Mouse (Mus musculus) lung, embryonic 14.5 days (tissue): ENCODE measurements at regions not wholly inside any gene's neighbourhood (a gene's known extent, or its start where the extent isn't known, plus 50 kb on each side); places are given as distances from the start of the nearest gene placed in this dataset.

ENCODE experiments used
- ATAC-seq: fragments of 200-750 bp; cut with Nextera tagmentation; 2 replicates; pipeline ENCODE4 v1.8.0; 2017; ENCODE audit warnings: mild to moderate bottlenecking, moderate TSS enrichment, moderate library complexity; ENCODE audit not compliant: insufficient read depth
- DNase-seq: peaks from one replicate; pipeline ENCODE4 v3.0.0-alpha.2; 2015
- H3K27ac ChIP-seq: fragments of 300-500 bp; sonication (generic); 2 replicates; pipeline ENCODE4 v1.5.1; 2014; ENCODE audit warnings: low read depth, mild to moderate bottlenecking, moderate library complexity
- H3K27me3 ChIP-seq: fragments of 300-500 bp; sonication (generic); 2 replicates; pipeline ENCODE4 v1.6.1; 2014; ENCODE audit warnings: low read length, control low read depth; ENCODE audit not compliant: insufficient read depth
- H3K36me3 ChIP-seq: fragments of 300-500 bp; sonication (generic); 2 replicates; pipeline ENCODE4 v1.6.1; 2014; ENCODE audit warnings: control low read depth; ENCODE audit not compliant: insufficient read depth
- H3K4me1 ChIP-seq: fragments of 300-500 bp; sonication (generic); 2 replicates; pipeline ENCODE4 v1.6.1; 2014; ENCODE audit warnings: antibody characterized with exemption, control low read depth; ENCODE audit not compliant: insufficient read depth
- H3K4me2 ChIP-seq: fragments of 300-500 bp; sonication (generic); 2 replicates; pipeline ENCODE4 v1.6.1; 2014; ENCODE audit warnings: mild to moderate bottlenecking
- H3K4me3 ChIP-seq: fragments of 300-500 bp; sonication (generic); 2 replicates; pipeline ENCODE4 v1.5.1; 2014; ENCODE audit warnings: low read depth, low read length
- H3K9ac ChIP-seq: fragments of 300-500 bp; sonication (generic); 2 replicates; pipeline ENCODE4 v1.6.1; 2014
- H3K9me3 ChIP-seq: fragments of 300-500 bp; sonication (generic); 2 replicates; pipeline ENCODE4 v1.6.1; 2016; ENCODE audit warnings: low read depth, low read length, control low read depth
- CTCF ChIP-seq: IDR thresholded peaks from 2 replicates; pipeline ENCODE4 v1.5.1; 2016; ENCODE audit warnings: antibody characterized with exemption, low read depth
- WGBS: fragments of 180-500 bp; shearing (Covaris S2); extraction: QIAGEN DNeasy Blood & Tissue Kit; methylation state at CpG from one replicate; pipeline ENCODE4 v1.1.7; 2014; 5-methylcytosine and 5-hydroxymethylcytosine counted together

DNA sequence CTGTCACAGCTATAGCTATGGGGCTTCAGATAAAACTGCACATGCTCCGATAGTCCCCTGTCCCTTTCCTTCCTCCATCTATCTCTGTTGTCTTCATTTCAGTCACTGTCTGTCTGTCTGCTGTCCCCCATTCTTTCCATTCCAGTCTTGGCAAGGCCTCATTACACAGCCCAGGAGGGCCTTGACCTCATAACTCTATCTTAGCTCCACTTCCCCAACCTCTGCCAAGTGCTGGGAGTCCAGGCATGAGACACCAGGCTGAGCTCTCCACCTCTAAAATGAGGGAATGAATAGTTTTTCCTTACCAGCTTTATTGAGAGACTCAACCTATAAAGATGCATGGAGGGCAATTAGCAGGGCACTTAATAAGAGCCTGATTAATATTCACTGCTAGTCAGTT is 76.0 kb upstream of the Frmd4a start:
- Histone ChIP-seq H3K36me3 (no peaks in the 10 kb centered on the region), H3K4me3 (no peak overlapping the region), H3K4me2 (no peak overlapping the region), H3K27ac (no peak overlapping the region), H3K9me3 (no peaks in the 10 kb centered on the region), H3K27me3 (no peaks in the 10 kb centered on the region), H3K9ac (no peak overlapping the region), H3K4me1 (no peaks in the 10 kb centered on the region)
- no peak for ATAC-seq
- no peak for TF ChIP-seq CTCF
- whole genome bisulfite sequencing = 80% methylated on average over 1 of the region's 1 CpGs
- no peak for DNase-seq

DNA sequence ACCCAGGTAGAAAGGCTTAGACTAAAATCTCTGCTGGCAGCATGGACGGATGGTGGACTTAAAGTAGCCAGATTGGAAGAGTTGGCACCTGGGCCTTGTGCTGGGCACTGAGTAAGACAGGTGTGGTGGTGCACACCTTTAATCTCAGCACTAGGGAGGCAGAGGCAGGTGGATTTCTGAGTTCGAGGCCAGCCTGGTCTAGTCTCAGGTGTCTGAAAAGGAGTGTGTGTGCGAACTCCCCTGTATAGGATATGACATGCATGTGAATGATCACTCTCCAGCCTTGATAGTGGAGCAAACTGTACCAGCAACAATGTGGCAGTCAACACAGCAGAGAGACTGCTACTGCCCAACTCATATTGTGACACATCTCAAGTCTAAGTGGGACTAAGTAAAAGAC is 70.1 kb upstream of the Frmd4a start:
- no peaks in the 10 kb centered on the region for H3K27me3 ChIP-seq
- DNase-seq (no peak), ATAC-seq (no peak)
- H3K4me1 ChIP-seq = no peaks in the 10 kb centered on the region
- no peaks in the 10 kb centered on the region for H3K9me3 ChIP-seq
- no peak overlapping the region for H3K4me3 ChIP-seq
- no peaks in the 10 kb centered on the region for H3K36me3 ChIP-seq
- H3K9ac ChIP-seq = no peak overlapping the region
- 81% methylated on average over 3 of the region's 3 CpGs for WGBS
- H3K27ac ChIP-seq = no peak overlapping the region
- H3K4me2 ChIP-seq = no peak overlapping the region
- TF ChIP-seq CTCF = no peak

DNA sequence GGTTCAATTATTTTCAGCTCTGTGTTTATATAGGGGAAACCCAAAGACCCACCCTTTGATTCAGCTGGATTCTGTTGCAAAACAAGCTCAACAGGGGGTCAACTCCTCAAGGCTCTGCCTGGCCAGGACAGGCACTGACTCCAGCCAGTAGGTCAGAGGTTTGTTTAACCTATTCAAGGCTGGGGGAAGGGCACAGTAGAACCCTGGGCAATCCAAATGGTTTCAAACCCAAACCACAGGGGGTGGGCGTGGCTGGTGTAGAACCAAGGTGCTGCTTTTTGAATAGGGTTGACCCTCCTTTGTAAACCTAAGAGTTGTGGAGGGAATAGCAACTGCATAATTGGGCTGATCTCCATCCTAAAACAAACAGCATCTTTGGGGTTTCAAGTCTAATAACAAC is 69.2 kb upstream of the Frmd4a start:
- no peak for ATAC-seq
- DNase-seq = no peak
- Histone ChIP-seq H3K27ac (no peak overlapping the region), H3K4me2 (no peak overlapping the region), H3K27me3 (no peaks in the 10 kb centered on the region), H3K4me1 (no peaks in the 10 kb centered on the region), H3K9ac (no peak overlapping the region), H3K36me3 (no peaks in the 10 kb centered on the region), H3K4me3 (no peak overlapping the region), H3K9me3 (no peaks in the 10 kb centered on the region)
- TF ChIP-seq CTCF = no peak
- WGBS = 70% methylated on average over 1 of the region's 1 CpGs

DNA sequence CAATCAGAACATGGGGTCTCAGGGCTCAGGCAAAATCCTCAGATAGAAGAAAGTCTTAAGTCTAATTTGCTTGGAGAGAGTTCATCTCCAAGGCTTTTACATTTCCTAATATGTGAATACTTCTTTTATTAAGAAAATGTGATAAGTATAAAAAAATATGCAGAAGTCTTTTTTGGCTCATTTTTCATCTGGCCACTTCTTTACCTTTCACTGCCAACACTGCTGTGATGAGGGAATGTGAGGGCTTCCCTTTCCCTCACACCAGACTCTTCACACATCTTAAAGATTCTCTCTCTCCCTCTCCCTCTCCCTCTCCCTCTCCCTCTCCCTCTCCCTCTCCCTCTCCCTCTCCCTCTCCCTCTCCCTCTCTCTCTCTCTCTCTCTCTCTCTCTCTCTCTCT is 60.0 kb upstream of the Frmd4a start:
- H3K27ac ChIP-seq = no peak overlapping the region
- no peak overlapping the region for H3K9ac ChIP-seq
- no peak for TF ChIP-seq CTCF
- no peaks in the 10 kb centered on the region for H3K36me3 ChIP-seq
- DNase-seq (no peak), ATAC-seq (no peak)
- H3K4me3 ChIP-seq = no peak overlapping the region
- H3K27me3 ChIP-seq = no peaks in the 10 kb centered on the region
- H3K4me2 ChIP-seq = no peak overlapping the region
- no peaks in the 10 kb centered on the region for H3K4me1 ChIP-seq
- no peaks in the 10 kb centered on the region for H3K9me3 ChIP-seq

DNA sequence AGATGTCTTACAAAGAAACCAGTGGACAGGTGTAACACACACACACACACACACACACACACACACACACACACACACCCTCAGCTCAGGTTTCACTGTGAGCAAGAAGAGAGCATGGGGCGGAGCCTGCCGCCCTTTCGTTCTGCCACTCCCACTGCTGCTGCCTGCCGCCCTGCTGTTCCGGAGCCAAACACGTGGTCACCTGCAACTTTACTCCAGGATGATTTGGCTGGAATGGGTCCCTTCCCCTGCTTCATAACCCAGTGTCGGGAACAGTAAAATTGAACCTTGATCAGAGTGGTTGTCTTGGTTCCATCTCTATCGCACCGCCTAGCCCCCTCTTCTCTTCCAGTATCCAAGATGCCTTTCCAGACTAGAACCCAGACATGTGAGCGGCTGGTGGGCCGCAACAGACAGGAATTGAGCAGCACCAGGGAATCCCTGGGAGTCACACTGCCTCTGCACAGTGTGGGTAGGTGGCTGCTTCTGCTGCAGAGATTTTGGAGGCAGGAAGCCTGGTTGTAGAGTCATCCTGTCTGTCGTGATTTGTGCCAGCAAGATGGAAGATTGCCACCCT is 59.4 kb upstream of the Frmd4a start:
- H3K36me3 ChIP-seq = no peaks in the 10 kb centered on the region
- TF ChIP-seq CTCF = no peak
- 18% methylated on average over 12 of the region's 12 CpGs for WGBS
- no peak overlapping the region for H3K27ac ChIP-seq
- no peaks in the 10 kb centered on the region for H3K27me3 ChIP-seq
- H3K9me3 ChIP-seq = no peaks in the 10 kb centered on the region
- H3K9ac ChIP-seq = no peak overlapping the region
- H3K4me3 ChIP-seq = no peak overlapping the region
- H3K4me1 ChIP-seq = no peaks in the 10 kb centered on the region
- peak overlapping the region; percentile 45 for H3K4me2 ChIP-seq
- DNase-seq (peak; percentile 42), ATAC-seq (peak; percentile 66; the same call in 1 of the 2 replicates)

DNA sequence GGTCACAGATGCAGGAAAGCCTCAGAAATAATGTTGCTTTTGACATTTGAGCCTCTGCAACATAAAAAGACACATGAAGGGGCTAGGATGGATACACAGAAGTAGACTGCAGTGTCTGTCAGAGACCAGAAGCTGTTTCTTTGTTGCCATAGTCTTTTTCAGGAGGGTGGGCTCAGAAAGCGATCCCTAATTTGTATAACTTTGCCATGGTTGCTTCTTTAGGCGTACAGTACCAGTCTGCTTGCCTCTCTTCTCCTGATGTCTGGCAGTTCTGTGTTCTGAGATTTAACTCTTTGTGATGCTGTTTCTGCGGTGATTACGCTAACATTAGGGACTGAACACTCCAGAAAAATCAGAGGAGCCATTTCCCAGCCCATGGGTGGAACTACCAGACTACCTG is 58.8 kb upstream of the Frmd4a start:
- H3K4me3 ChIP-seq = no peak overlapping the region
- no peak overlapping the region for H3K4me2 ChIP-seq
- TF ChIP-seq CTCF = no peak
- H3K27me3 ChIP-seq = no peaks in the 10 kb centered on the region
- no peak overlapping the region for H3K27ac ChIP-seq
- no peak for ATAC-seq
- no peaks in the 10 kb centered on the region for H3K36me3 ChIP-seq
- H3K9me3 ChIP-seq = no peaks in the 10 kb centered on the region
- no peak overlapping the region for H3K9ac ChIP-seq
- no peaks in the 10 kb centered on the region for H3K4me1 ChIP-seq
- no peak for DNase-seq
- 81% methylated on average over 4 of the region's 4 CpGs for WGBS

DNA sequence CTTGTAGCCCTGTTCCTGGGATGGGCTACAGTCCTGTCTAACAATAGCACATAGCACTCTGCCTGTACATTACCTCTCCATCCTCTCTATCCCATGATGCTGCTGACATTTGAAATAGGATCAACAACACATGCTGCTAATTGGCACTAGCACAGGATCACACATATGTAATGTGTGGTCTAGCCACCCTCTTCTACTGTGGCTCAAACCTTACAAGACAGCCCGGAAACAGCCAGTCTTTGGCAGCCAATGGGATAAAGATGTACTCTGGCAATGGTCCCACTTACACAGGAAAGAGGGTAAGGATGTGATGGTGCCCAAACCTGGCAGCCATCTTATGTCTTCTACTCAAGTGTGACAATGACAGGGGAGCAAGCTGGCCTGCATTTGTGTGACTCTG is 58.3 kb upstream of the Frmd4a start:
- Histone ChIP-seq H3K4me1 (no peaks in the 10 kb centered on the region), H3K27ac (no peak overlapping the region), H3K36me3 (no peaks in the 10 kb centered on the region), H3K27me3 (no peaks in the 10 kb centered on the region), H3K9ac (no peak overlapping the region), H3K4me2 (no peak overlapping the region), H3K9me3 (no peaks in the 10 kb centered on the region), H3K4me3 (no peak overlapping the region)
- WGBS = 74% methylated on average over 1 of the region's 1 CpGs
- ATAC-seq (no peak), DNase-seq (no peak)
- no peak for TF ChIP-seq CTCF

DNA sequence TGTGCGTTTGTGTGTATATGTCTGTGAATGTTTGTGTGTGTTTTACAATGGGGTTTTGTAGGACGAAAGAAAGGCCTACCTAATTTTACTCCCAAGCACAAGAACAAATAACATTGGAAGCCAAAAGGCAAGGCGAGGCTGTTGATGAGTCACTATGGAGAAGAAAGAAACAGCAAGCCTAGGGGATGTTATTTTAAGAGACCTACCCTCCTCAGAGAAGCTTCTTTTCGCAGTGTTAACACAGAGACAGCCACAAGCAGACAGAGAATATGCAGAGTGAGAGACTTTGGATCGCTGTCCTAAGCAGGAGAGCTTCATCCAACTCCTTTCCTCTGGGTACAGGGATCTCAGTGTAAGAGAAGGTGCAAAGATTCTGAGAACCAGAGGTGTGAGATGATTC is 57.3 kb upstream of the Frmd4a start:
- DNase-seq = no peak
- Histone ChIP-seq H3K4me3 (no peak overlapping the region), H3K27me3 (no peaks in the 10 kb centered on the region), H3K4me2 (no peak overlapping the region), H3K9ac (no peak overlapping the region), H3K36me3 (no peaks in the 10 kb centered on the region), H3K4me1 (no peaks in the 10 kb centered on the region), H3K27ac (no peak overlapping the region), H3K9me3 (no peaks in the 10 kb centered on the region)
- TF ChIP-seq CTCF = no peak
- 81% methylated on average over 5 of the region's 5 CpGs for WGBS
- no peak for ATAC-seq
